Mouse (Mus musculus): Measurements from ENCODE around the gene Rab36. TPM values are rescaled to one million over a fixed set of nuclear protein-coding genes. Genes with fewer than 3 reads are reported as not detected.
A peak's percentile ranks its signal among the peaks of the same experiment; 100 is the strongest.

Rab36 gene
- polyA plus RNA-seq, 1 experiment, result 26.3 TPM

DNA sequence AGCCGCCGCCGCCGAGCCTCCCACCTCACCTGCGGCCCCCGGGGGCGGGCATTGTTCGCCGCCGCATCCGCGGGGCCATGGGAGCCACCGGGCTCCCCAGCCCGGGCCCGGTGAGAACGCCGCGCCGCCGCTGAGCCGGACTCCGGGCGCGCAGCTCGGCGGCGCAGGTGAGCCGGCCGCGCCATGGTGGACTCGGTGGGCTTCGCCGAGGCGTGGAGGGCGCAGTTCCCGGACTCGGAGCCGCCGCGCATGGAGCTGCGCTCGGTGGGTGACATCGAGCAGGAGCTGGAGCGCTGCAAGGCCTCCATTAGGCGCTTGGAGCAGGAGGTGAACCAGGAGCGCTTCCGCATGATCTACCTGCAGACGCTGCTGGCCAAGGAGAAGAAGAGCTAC is 24.0 kb downstream of the Rab36 start:
- DNase-seq (ENCODE audit: low read depth), result peak; percentile 57
- TF ChIP-seq CTCF (IDR thresholded peaks at IDR 0.05; ENCODE audit: borderline replicate concordance, extremely low read depth, insufficient read depth, insufficient read length) (no peak), POLR2A (IDR thresholded peaks at IDR 0.05; ENCODE audit: borderline replicate concordance, extremely low read depth, insufficient read depth, insufficient read length, poor library complexity, severe bottlenecking) (no peak)

DNA sequence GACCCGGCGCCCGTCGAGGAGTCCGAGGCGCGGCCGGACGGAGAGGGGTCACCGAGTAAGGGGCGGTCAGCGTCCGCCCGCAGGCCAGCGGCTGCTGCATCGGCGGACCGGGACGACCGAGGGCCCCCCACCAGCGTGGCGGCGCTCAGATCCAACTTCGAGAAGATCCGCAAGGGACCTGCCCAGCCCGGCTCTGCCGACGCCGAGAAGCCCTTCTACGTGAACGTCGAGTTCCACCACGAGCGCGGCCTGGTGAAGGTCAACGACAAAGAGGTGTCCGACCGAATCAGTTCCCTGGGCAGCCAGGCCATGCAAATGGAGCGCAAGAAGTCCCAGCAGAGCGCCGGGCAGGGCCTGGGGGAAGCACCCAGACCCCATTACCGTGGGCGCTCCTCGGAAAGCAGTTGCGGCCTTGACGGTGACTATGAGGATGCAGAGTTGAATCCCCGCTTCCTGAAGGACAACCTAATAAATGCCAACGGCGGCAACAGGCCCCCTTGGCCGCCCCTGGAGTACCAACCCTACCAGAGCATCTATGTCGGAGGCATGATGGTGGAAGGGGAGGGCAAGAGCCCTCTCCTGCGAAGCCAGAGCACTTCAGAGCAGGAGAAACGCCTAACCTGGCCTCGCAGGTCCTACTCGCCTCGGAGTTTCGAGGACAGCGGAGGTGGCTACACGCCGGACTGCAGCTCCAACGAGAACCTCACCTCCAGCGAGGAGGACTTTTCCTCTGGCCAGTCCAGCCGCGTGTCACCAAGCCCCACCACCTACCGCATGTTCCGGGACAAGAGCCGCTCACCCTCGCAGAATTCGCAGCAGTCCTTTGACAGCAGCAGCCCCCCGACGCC is 24.7 kb downstream of the Rab36 start:
- DNase-seq (ENCODE audit: low read depth), result peak; percentile 47
- TF ChIP-seq POLR2A (IDR thresholded peaks at IDR 0.05; ENCODE audit: borderline replicate concordance, extremely low read depth, insufficient read depth, insufficient read length, poor library complexity, severe bottlenecking), result no peak
- TF ChIP-seq CTCF (IDR thresholded peaks at IDR 0.05; ENCODE audit: borderline replicate concordance, extremely low read depth, insufficient read depth, insufficient read length), result no peak

DNA sequence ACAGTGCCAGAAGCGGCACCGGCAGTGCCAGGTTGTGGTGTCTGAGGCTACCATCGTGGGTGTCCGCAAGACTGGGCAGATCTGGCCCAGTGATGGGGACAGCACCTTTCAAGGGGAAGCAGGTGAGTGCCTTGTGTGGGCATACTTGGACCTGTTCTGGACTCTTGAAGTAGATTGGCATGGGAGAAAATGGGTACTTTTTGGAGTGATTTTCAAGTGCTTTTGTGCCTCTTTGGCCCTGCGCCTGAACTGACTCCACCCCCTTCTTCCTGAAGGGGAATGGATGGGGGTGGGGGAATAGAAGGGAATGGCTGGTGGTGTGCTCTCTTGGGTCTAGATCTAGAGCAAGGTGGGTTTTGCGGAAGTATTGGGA is 25.3 kb downstream of the Rab36 start:
- peak; percentile 71 for DNase-seq (ENCODE audit: low read depth)
- TF ChIP-seq CTCF (IDR thresholded peaks at IDR 0.05; ENCODE audit: borderline replicate concordance, extremely low read depth, insufficient read depth, insufficient read length) (no peak), POLR2A (IDR thresholded peaks at IDR 0.05; ENCODE audit: borderline replicate concordance, extremely low read depth, insufficient read depth, insufficient read length, poor library complexity, severe bottlenecking) (no peak)

DNA sequence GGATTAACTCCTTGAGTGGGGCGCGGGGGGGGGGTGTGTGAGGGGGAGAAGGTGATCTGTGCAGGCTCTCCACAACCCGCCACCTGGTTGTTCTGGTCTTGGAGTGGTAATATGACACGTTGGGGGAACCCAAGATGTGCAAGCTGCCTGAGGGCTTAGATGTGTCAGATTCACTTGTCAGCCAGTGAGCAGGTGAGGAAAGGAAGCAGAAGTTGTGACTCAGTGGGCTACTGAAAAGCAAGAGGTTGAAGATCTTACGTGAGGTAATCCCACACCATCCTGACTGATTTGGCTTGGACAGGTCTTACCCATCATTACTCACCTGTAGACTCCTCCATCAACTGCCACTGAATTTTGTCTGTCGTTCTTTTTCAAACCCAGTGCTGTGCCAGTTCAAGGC is 25.8 kb downstream of the Rab36 start:
- TF ChIP-seq CTCF (IDR thresholded peaks at IDR 0.05; ENCODE audit: borderline replicate concordance, extremely low read depth, insufficient read depth, insufficient read length) (no peak), POLR2A (IDR thresholded peaks at IDR 0.05; ENCODE audit: borderline replicate concordance, extremely low read depth, insufficient read depth, insufficient read length, poor library complexity, severe bottlenecking) (no peak)
- DNase-seq (ENCODE audit: low read depth), result no peak

DNA sequence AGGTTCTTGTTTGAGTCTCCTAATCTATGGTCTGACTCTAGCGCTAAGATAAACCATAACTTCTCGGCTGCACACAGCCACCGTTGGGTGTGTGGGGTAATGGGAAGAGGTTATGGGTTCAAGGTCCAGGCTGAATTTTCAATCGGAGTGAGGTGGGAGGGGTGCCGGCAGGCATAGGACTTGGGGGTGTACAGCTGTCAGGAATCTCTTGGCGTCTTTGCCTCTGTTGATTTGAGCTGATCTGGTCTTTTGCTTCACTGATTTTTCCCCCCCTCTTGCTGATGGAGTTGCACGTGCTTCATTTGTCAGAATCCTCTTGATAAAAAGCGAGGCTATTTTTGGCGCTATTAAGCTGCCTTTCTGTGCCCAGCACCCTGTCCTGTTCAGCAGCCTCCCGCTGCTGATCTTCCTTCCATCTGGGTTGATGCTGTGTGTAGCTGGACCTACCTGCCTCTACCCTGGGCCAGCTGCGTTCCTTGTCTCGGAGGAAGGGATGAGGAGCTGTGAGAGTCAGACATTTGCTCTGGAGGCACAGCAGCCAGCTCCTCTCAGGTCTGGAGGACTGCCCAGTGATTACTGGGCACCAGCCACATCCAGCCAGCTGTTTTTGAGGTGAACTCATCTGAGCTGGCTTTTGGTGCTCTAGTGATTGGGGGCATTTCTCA is 26.6 kb downstream of the Rab36 start:
- TF ChIP-seq CTCF (IDR thresholded peaks at IDR 0.05; ENCODE audit: borderline replicate concordance, extremely low read depth, insufficient read depth, insufficient read length) (no peak), POLR2A (IDR thresholded peaks at IDR 0.05; ENCODE audit: borderline replicate concordance, extremely low read depth, insufficient read depth, insufficient read length, poor library complexity, severe bottlenecking) (no peak)
- DNase-seq (ENCODE audit: low read depth), result peak; percentile 37

DNA sequence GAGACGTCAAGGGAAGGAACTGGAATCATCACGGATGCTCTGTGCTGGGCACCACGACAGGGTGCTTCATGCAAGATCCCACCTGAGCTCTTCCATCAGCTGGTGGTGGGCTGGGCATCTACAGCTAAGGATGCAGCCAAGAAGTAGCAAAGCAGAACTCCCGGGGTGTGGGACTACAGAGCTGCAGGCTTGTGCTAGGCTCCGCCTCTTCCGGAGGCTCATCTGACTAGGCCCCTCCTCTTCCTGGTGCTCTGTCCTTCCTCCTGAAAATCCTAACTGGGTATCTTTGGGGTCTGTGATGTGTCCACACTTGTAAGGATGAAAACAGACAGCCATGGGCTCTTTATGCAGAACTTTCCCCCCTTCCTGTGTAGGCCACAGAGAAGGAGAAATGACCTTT is 28.8 kb downstream of the Rab36 start:
- no peak for DNase-seq (ENCODE audit: low read depth)
- TF ChIP-seq POLR2A (IDR thresholded peaks at IDR 0.05; ENCODE audit: borderline replicate concordance, extremely low read depth, insufficient read depth, insufficient read length, poor library complexity, severe bottlenecking) (no peak), CTCF (IDR thresholded peaks at IDR 0.05; ENCODE audit: borderline replicate concordance, extremely low read depth, insufficient read depth, insufficient read length) (no peak)

DNA sequence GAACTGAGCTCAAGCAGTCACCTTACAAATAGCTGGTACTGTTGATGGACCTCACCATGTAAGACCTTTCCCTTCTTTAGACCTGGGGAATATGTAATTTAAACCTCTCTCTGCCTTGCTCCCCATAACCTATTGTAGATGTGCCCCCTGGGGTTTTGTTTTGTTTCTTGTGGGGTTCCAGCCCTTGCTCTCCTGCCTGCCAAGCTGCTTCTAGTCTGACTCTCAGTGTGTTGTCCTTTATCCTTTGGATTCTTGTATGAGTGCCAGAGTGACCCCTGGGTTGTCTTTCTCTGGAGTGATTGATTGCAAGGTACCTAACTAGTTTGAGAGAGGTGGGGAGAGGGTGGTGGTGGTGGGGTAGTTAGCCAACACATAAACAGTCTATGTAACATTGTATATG is 30.6 kb downstream of the Rab36 start:
- no peak for TF ChIP-seq POLR2A (IDR thresholded peaks at IDR 0.05; ENCODE audit: borderline replicate concordance, extremely low read depth, insufficient read depth, insufficient read length, poor library complexity, severe bottlenecking)
- no peak for TF ChIP-seq CTCF (IDR thresholded peaks at IDR 0.05; ENCODE audit: borderline replicate concordance, extremely low read depth, insufficient read depth, insufficient read length)
- no peak for DNase-seq (ENCODE audit: low read depth)

DNA sequence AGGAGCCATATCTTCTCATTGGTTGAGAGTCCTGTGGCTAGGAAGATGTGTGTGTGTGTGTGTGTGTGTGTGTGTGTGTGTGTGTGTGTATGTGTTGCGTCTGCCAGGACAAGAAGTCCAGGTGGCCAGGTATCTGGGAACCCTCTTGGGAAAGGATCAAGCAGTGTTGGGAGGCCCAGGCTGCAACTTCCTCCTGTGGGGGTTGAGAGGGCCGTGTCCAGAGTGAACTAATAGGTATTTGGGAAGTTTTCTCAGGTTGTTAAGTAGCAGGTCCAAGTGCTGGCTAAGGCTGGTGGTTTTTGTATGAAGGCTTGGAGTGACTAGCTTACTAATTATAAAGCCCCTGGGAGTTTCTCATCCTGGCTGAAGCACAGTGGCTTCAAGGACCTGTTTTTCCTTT is 31.2 kb downstream of the Rab36 start:
- no peak for DNase-seq (ENCODE audit: low read depth)

DNA sequence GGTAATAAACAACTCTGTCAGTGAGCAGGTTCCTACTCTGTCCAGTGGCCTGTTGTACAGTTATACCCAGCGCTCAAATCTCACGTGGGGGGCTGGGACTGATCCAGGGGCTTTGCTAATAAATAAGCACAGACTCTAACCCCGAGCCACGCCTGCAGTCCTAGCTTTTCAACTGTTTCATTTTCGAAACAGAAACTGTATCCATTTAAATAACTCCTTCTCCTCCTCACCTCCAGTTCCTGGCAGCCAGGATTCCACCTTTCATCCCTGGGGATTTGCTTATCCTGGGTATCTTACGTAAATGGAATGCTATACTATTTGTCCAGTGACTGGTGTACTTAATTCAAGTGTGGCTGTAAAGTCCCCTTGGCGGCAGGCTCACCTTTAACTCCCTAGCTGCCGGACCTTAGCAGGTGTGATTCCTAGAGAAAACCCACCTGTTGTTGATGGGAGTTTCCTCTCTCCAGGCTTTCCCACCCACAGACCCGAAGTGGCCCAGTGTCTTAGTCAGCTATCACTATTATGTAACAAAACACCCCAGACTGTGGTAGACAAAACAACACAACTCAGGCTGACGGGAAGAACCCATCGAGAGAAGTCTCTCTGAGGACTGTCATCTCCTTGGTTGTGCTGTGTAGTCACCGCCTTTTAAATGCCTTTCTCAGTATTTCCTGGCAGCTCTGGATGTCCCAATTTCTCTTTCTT is 31.9 kb downstream of the Rab36 start:
- no peak for TF ChIP-seq CTCF (IDR thresholded peaks at IDR 0.05; ENCODE audit: borderline replicate concordance, extremely low read depth, insufficient read depth, insufficient read length)

More for the DNA sequence above, 31.2 kb downstream of the Rab36 start:
- TF ChIP-seq POLR2A (IDR thresholded peaks at IDR 0.05; ENCODE audit: borderline replicate concordance, extremely low read depth, insufficient read depth, insufficient read length, poor library complexity, severe bottlenecking) (no peak), CTCF (IDR thresholded peaks at IDR 0.05; ENCODE audit: borderline replicate concordance, extremely low read depth, insufficient read depth, insufficient read length) (no peak)

DNA sequence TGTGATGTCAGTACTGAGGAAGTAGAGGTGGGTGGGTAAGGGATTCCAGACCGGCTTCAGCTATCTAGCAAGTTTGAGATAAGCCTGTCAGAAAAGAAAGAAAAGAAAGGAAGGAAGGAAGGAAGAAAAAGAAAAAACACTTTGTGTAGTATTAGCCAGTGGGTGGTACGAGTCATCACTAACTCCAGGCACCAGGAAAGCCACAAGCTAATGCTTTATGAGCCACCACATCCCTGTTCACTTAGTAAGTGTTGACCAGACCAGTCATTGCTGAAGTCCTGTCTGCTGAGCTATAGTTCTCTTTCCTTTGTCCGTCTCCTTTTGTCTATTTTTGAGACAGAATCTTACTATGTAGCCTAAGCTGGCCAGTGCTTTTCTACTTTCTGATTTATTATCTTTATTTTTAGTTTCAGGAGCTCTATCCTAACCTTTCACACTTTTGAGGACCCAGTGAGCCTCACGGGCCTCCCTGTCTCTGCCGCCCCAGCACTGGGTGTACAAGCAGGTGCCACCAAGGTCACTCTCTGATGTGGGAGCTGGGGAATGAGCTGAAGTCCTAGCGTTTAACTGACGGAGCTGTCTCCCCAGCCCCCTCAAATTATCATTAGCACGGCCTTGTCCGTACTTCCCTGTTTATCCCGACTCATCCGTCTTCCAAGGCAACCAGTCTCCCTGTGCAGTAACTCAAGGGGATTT is 33.6 kb downstream of the Rab36 start:
- no peak for TF ChIP-seq CTCF (IDR thresholded peaks at IDR 0.05; ENCODE audit: borderline replicate concordance, extremely low read depth, insufficient read depth, insufficient read length)
- TF ChIP-seq POLR2A (IDR thresholded peaks at IDR 0.05; ENCODE audit: borderline replicate concordance, extremely low read depth, insufficient read depth, insufficient read length, poor library complexity, severe bottlenecking), result no peak
- no peak for DNase-seq (ENCODE audit: low read depth)

More for the DNA sequence above, 31.9 kb downstream of the Rab36 start:
- DNase-seq (ENCODE audit: low read depth), result no peak

DNA sequence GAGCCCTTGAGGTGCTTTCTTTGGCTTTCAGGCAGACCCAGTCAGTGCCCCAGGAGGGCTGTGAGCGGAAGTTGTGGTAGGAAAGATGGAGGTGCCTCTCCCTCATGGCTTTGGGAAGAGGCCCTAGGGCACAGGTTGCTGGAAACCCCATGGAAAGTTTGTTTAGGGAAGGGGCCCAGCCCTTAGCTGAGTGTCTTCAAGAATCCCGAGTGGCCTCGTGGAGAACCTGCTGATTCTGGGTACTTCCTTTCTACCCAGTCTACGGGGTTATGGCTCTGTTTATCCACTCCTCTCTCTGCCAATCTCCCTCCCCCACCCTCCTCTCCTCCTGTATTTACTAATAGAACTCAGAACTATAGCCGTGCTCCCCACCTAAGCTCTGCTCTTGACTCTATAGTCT is 38.8 kb downstream of the Rab36 start:
- TF ChIP-seq POLR2A (IDR thresholded peaks at IDR 0.05; ENCODE audit: borderline replicate concordance, extremely low read depth, insufficient read depth, insufficient read length, poor library complexity, severe bottlenecking) (no peak), CTCF (IDR thresholded peaks at IDR 0.05; ENCODE audit: borderline replicate concordance, extremely low read depth, insufficient read depth, insufficient read length) (no peak)
- no peak for DNase-seq (ENCODE audit: low read depth)
